Mouse (Mus musculus) brain, embryonic 14.5 days (tissue): ENCODE data around the gene Hoxd8.

Source experiments
- CTCF ChIP-seq: fragments of 200-500 bp; IDR thresholded peaks from 2 replicates; pipeline ENCODE4 v1.5.1; 2012; ENCODE audit warnings: inconsistent platforms, mild to moderate bottlenecking, moderate library complexity, borderline replicate concordance; ENCODE audit not compliant: insufficient read depth, insufficient read length; ENCODE audit errors: extremely low read depth
- POLR2A ChIP-seq: fragments of 200-500 bp; IDR thresholded peaks from 2 replicates; pipeline ENCODE4 v1.6.1; 2012; ENCODE audit warnings: mild to moderate bottlenecking, inconsistent platforms, borderline replicate concordance; ENCODE audit not compliant: poor library complexity, insufficient read depth, insufficient read length, severe bottlenecking; ENCODE audit errors: extremely low read depth

- no peak for TF ChIP-seq CTCF
- no peak for TF ChIP-seq POLR2A
These were observed 47.4 kb downstream of the Hoxd8 start for GRCm38 (mm10) chr2:74751861-74752260.
